Mouse (Mus musculus): ENCODE measurements at regions not wholly inside any gene's neighbourhood (a gene's known extent, or its start where the extent isn't known, plus 50 kb on each side); places are given as distances from the start of the nearest gene placed in this dataset.

DNA sequence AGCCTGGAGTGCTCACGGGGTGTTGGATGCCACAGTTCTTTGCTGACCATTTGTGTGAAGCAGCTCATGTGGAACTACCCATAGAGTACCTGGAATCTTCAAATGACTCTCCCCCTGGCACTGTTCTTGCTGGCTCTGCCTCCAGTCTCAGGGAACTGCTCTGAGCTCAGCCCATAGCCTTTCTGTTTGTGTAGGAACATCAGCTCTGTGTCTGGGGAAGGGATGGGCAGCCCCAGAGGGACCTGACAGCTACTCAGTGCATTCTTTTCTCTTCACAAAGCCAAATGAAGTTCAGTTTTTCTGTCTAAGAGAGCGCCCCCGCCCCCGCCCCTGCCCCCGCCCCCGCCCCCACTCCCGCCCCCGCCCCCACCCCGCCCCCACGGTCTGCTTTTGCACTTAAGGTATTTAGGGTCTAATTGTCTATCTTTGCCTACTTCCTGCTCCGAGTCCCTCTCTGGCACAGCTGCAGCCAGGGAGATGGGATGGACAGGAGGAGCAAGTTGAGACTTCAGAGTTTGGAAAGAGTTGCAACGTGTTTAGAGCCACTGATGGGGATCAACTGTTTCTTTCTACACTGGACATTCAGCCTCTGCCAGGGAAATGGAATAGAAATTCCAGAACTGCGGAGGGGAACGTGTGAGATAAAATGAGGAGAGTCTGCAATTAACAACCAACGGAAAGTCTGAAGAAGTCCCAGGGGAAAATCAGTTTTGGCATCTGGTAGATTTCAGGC, 171.2 kb upstream of the Habp2 start:
- TF ChIP-seq REST (IDR thresholded peaks at IDR 0.05; ENCODE audit: insufficient read depth, insufficient read length): no peak
- TF ChIP-seq MAX (IDR thresholded peaks at IDR 0.05; ENCODE audit: low read depth): no peak
- TF ChIP-seq POLR2AphosphoS2 (IDR thresholded peaks at IDR 0.05; ENCODE audit: insufficient read length, low read depth): no peak
- Histone ChIP-seq H3K4me3 (no peak overlapping the region), H3K27me3 (ENCODE audit: control insufficient read depth, insufficient read depth, insufficient read length) (no peaks in the 10 kb centered on the region)

DNA sequence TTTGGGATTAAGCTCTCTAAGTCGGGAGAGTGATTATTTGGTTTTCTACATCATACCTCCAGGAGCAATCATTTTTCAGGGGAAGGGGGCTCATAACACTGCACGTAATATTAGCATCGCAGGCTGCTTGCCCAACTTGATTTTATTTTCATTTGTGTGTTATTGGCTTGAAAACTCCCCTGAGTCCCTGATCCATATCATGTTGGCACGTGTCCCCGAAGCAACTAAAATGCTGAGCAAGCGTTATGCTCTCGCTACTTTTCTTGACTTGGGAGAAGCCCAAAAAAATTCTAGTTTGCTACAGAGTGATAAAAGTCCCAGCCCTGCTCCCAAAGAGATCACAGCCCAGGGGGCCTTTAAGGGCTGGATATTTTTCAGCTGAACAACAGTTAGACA, 170.7 kb upstream of the Habp2 start:
- no peak overlapping the region for H3K4me2 ChIP-seq (ENCODE audit: low read depth)
- H3K4me3 ChIP-seq: no peak overlapping the region
- H3K27me3 ChIP-seq (ENCODE audit: control insufficient read depth, insufficient read depth, insufficient read length): no peaks in the 10 kb centered on the region
- no peaks in the 10 kb centered on the region for H3K79me2 ChIP-seq (ENCODE audit: control insufficient read depth, insufficient read depth)
- H3K36me3 ChIP-seq (ENCODE audit: control insufficient read depth, insufficient read depth): no peaks in the 10 kb centered on the region
- no peak overlapping the region for H3ac ChIP-seq (ENCODE audit: control insufficient read depth, insufficient read length)
- TF ChIP-seq REST (IDR thresholded peaks at IDR 0.05; ENCODE audit: insufficient read depth, insufficient read length) (no peak), MAX (IDR thresholded peaks at IDR 0.05; ENCODE audit: low read depth) (no peak), SRF (IDR thresholded peaks at IDR 0.05; ENCODE audit: control insufficient read depth, insufficient read length, low read depth) (no peak), E2F4 (IDR thresholded peaks at IDR 0.05; ENCODE audit: insufficient read depth) (no peak), MYOD1 (IDR thresholded peaks at IDR 0.05; ENCODE audit: control insufficient read depth in 1 of 3, insufficient read length in 2 of 3, low read depth in 2 of 3) (no peak), POLR2A (IDR thresholded peaks at IDR 0.05; ENCODE audit: insufficient read length, low read depth) (no peak), USF1 (IDR thresholded peaks at IDR 0.05; ENCODE audit: low read depth) (no peak), TCF12 (IDR thresholded peaks at IDR 0.05; ENCODE audit: insufficient read depth, poor library complexity, severe bottlenecking) (no peak), POLR2AphosphoS2 (IDR thresholded peaks at IDR 0.05; ENCODE audit: insufficient read length, low read depth) (no peak), MYOG (IDR thresholded peaks at IDR 0.05; ENCODE audit: control insufficient read depth in 1 of 3, insufficient read depth in 1 of 3, insufficient read length in 2 of 3, low read depth in 2 of 3) (no peak), TCF3 (IDR thresholded peaks at IDR 0.05; ENCODE audit: insufficient read length, low read depth) (no peak), CEBPB (IDR thresholded peaks at IDR 0.05; ENCODE audit: insufficient read depth, poor library complexity, severe bottlenecking) (no peak)

More for the DNA sequence above, 171.2 kb upstream of the Habp2 start:
- Histone ChIP-seq H3K4me2 (ENCODE audit: low read depth) (no peak overlapping the region), H3K36me3 (ENCODE audit: control insufficient read depth, insufficient read depth) (no peaks in the 10 kb centered on the region), H3ac (ENCODE audit: control insufficient read depth, insufficient read length) (no peak overlapping the region), H3K79me2 (ENCODE audit: control insufficient read depth, insufficient read depth) (no peaks in the 10 kb centered on the region)

DNA sequence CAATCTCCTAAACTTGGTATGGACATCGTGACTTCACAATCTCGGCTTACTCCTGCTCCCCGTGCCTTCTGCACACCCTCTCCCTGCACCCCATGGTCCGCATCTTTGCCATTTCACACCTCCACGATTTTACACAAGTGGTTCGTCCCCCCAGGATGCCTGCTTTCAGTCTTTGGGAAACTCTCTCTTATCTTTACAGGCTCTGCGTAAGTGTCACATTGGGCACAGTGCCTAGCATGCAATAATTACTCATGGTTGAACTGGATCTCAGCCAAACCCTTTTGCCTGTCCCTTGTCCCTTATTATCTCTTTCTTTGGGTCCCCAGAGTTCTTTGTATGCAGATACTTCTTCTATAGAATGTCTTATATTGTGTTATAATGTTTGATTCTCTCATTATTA, 166.2 kb upstream of the Habp2 start:
- H3ac ChIP-seq (ENCODE audit: control insufficient read depth, insufficient read length): no peak overlapping the region
- H3K4me3 ChIP-seq: no peak overlapping the region
- no peaks in the 10 kb centered on the region for H3K79me2 ChIP-seq (ENCODE audit: control insufficient read depth, insufficient read depth)
- H3K36me3 ChIP-seq (ENCODE audit: control insufficient read depth, insufficient read depth): no peaks in the 10 kb centered on the region
- TF ChIP-seq TCF12 (IDR thresholded peaks at IDR 0.05; ENCODE audit: insufficient read depth, poor library complexity, severe bottlenecking) (no peak), REST (IDR thresholded peaks at IDR 0.05; ENCODE audit: insufficient read depth, insufficient read length) (no peak), SRF (IDR thresholded peaks at IDR 0.05; ENCODE audit: control insufficient read depth, insufficient read length, low read depth) (no peak), USF1 (IDR thresholded peaks at IDR 0.05; ENCODE audit: low read depth) (no peak), MYOG (IDR thresholded peaks at IDR 0.05; ENCODE audit: control insufficient read depth in 1 of 3, insufficient read depth in 1 of 3, insufficient read length in 2 of 3, low read depth in 2 of 3) (no peak), E2F4 (IDR thresholded peaks at IDR 0.05; ENCODE audit: insufficient read depth) (no peak), MAX (IDR thresholded peaks at IDR 0.05; ENCODE audit: low read depth) (no peak), POLR2A (IDR thresholded peaks at IDR 0.05; ENCODE audit: insufficient read length, low read depth) (no peak)
- no peak overlapping the region for H3K4me2 ChIP-seq (ENCODE audit: low read depth)
- H3K27me3 ChIP-seq (ENCODE audit: control insufficient read depth, insufficient read depth, insufficient read length): no peaks in the 10 kb centered on the region

DNA sequence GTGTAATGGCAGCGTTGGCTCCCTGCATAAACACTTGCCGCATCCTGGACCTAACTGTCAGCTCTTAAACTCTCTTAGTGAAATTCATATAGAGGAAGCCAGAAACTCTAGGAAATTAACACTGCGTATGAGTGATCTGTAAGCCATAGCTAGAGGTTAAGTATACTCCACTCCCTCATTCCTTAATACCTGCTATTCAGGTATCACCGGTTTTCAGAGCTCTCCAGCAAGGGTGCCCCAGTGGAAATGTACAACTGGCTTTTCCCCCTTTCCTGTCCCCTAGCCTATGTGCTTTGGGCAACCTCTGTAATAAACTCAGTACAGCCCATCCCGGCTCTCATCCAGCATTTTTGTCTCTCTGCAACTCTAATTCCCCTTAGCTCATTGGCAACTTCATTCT, 164.8 kb upstream of the Habp2 start:
- no peaks in the 10 kb centered on the region for H3K27me3 ChIP-seq (ENCODE audit: control insufficient read depth, insufficient read depth, insufficient read length)
- no peaks in the 10 kb centered on the region for H3K79me2 ChIP-seq (ENCODE audit: control insufficient read depth, insufficient read depth)
- TF ChIP-seq TCF12 (IDR thresholded peaks at IDR 0.05; ENCODE audit: insufficient read depth, poor library complexity, severe bottlenecking) (no peak), POLR2AphosphoS2 (IDR thresholded peaks at IDR 0.05; ENCODE audit: insufficient read length, low read depth) (no peak), E2F4 (IDR thresholded peaks at IDR 0.05; ENCODE audit: insufficient read depth) (no peak), MYOG (IDR thresholded peaks at IDR 0.05; ENCODE audit: control insufficient read depth in 1 of 3, insufficient read depth in 1 of 3, insufficient read length in 2 of 3, low read depth in 2 of 3) (no peak), CEBPB (IDR thresholded peaks at IDR 0.05; ENCODE audit: insufficient read depth, poor library complexity, severe bottlenecking) (no peak), REST (IDR thresholded peaks at IDR 0.05; ENCODE audit: insufficient read depth, insufficient read length) (no peak), SRF (IDR thresholded peaks at IDR 0.05; ENCODE audit: control insufficient read depth, insufficient read length, low read depth) (no peak)
- no peak overlapping the region for H3ac ChIP-seq (ENCODE audit: control insufficient read depth, insufficient read length)
- H3K36me3 ChIP-seq (ENCODE audit: control insufficient read depth, insufficient read depth): no peaks in the 10 kb centered on the region
- no peak overlapping the region for H3K4me2 ChIP-seq (ENCODE audit: low read depth)
- no peak overlapping the region for H3K4me3 ChIP-seq

DNA sequence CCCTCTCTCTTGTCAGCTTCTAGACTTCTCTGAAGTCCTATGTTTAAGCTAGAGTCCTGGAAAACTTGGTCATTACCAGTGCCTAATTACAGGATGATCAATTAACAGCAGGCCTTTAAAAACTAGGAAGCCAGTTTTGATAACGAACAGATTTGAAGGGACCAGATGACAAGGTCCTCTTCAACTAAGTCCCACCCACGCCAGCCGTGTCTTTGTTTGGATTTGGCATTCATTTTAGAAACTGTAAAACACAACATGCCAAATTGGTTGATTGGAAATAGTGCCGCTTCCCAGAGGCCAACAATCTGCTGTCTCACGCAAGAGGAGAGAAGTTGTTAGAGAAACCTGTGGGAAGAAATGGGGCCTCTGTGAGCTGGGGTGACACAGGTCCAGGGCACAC, 155.4 kb upstream of the Habp2 start:
- no peaks in the 10 kb centered on the region for H3K27me3 ChIP-seq (ENCODE audit: control insufficient read depth, insufficient read depth, insufficient read length)
- no peak overlapping the region for H3K4me3 ChIP-seq
- no peaks in the 10 kb centered on the region for H3K79me2 ChIP-seq (ENCODE audit: control insufficient read depth, insufficient read depth)
- H3K36me3 ChIP-seq (ENCODE audit: control insufficient read depth, insufficient read depth): no peaks in the 10 kb centered on the region
- no peak overlapping the region for H3ac ChIP-seq (ENCODE audit: control insufficient read depth, insufficient read length)
- no peak overlapping the region for H3K4me2 ChIP-seq (ENCODE audit: low read depth)
- TF ChIP-seq POLR2AphosphoS2 (IDR thresholded peaks at IDR 0.05; ENCODE audit: insufficient read length, low read depth) (no peak), USF1 (IDR thresholded peaks at IDR 0.05; ENCODE audit: low read depth) (no peak), MYOG (IDR thresholded peaks at IDR 0.05; ENCODE audit: control insufficient read depth in 1 of 3, insufficient read depth in 1 of 3, insufficient read length in 2 of 3, low read depth in 2 of 3) (no peak), POLR2A (IDR thresholded peaks at IDR 0.05; ENCODE audit: insufficient read length, low read depth) (no peak), SRF (IDR thresholded peaks at IDR 0.05; ENCODE audit: control insufficient read depth, insufficient read length, low read depth) (no peak), TCF3 (IDR thresholded peaks at IDR 0.05; ENCODE audit: insufficient read length, low read depth) (no peak), E2F4 (IDR thresholded peaks at IDR 0.05; ENCODE audit: insufficient read depth) (no peak), REST (IDR thresholded peaks at IDR 0.05; ENCODE audit: insufficient read depth, insufficient read length) (no peak), TCF12 (IDR thresholded peaks at IDR 0.05; ENCODE audit: insufficient read depth, poor library complexity, severe bottlenecking) (no peak), CEBPB (IDR thresholded peaks at IDR 0.05; ENCODE audit: insufficient read depth, poor library complexity, severe bottlenecking) (no peak), MAX (IDR thresholded peaks at IDR 0.05; ENCODE audit: low read depth) (no peak), MYOD1 (IDR thresholded peaks at IDR 0.05; ENCODE audit: control insufficient read depth in 1 of 3, insufficient read length in 2 of 3, low read depth in 2 of 3) (no peak)

Data from myocyte (in vitro differentiated cells).